Mouse (Mus musculus) layer of hippocampus, adult 2 months (tissue): ENCODE measurements around the gene Mblac1. TPM values are rescaled to one million over a fixed set of nuclear protein-coding genes. Genes with fewer than 3 reads are reported as not detected.

Experiments used
- DNase-seq, 2 experiments: peaks; one replicate each; pipeline ENCODE4 v3.0.0; 2022; ENCODE audit warnings: low spot score in 2 of 2
- H3K27ac ChIP-seq: fragments of 200-600 bp; 2 replicates; pipeline ENCODE4 v1.8.1; 2022
- H3K4me3 ChIP-seq: fragments of 200-600 bp; 2 replicates; pipeline ENCODE4 v1.8.1; 2022; ENCODE audit warnings: mild to moderate bottlenecking
- CTCF ChIP-seq: fragments of 200-600 bp; conservative IDR thresholded peaks from 2 replicates; pipeline ENCODE4 v1.8.1; 2022; ENCODE audit warnings: antibody characterized with exemption, mild to moderate bottlenecking, moderate library complexity
- microRNA-seq, 2 experiments: library from miRNA; unstranded; fragments of <30 nt; microRNA quantifications; one replicate each; pipeline ENCODE4 v1.2.0; 2021
- total RNA-seq, 2 experiments: library from RNA; stranded (reverse); gene quantifications; 2 replicates each; pipeline ENCODE4 v1.2.3; 2021

The Mblac1 gene
- total RNA-seq, 2 experiments from 2014 or later = 8.2 to 8.4 TPM

DNA sequence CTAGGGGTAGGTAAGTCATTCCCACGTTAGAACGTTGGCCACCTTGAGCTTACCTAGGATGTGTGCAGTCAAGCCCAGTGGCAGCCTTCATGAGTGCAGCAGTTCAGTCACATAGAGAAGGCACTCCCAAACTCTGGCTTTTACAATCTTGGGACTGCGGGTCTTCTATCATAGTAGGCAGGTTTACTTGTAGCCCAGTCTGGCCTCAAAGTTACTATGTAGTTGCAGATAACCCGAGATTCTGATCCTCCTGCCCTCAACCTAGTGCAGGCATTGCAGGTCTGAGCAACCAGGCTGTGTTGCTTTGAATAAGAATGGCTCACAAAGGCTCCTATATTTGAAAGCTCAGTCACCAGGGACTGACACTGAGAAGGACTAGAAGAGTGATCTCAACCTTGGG, 32.4 kb downstream of the Mblac1 start:
- TF ChIP-seq CTCF = no peak
- Histone ChIP-seq H3K27ac (no peak overlapping the region), H3K4me3 (no peak overlapping the region)
- DNase-seq = no peak

DNA sequence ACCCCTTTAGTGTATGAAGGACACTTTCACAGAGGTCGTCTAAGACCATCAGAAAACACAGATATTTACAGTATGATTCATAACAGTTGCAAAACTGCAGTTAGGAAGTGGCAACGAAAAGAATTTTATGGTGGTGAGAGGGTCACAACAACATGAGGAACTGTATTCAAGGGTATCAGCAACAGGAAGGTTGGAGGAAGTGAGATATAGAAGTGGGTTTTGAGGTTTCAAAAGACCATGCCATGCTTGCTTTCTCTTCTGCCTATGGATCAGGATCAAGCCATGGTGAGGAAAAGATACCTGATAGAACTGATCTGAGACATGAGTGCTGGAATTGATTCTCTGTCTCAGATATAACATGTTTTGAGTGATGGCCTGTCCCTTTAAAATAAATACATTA, 33.3 kb downstream of the Mblac1 start:
- no peak for DNase-seq
- Histone ChIP-seq H3K27ac (no peak overlapping the region), H3K4me3 (no peak overlapping the region)
- no peak for TF ChIP-seq CTCF

DNA sequence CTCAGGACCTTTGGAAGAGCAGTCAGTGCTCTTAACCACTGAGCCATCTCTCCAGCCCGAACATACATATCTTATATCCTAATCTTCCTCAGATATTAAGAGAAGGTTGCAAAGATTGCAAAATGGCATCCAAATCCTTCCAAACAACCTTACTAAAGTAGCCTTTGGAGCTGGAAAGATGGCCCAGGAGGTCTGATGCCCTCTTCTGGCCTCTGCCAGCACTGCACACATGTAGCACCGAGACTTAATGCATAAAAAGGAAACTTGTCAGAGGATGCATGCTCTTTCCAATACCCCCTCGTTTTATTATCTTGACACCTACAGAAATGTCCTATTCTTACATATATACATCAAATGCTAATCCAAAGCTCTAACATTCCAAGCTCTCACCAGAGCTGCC, 33.9 kb downstream of the Mblac1 start:
- TF ChIP-seq CTCF = peak; percentile 74
- Histone ChIP-seq H3K27ac (no peak overlapping the region), H3K4me3 (no peak overlapping the region)
- no peak for DNase-seq

DNA sequence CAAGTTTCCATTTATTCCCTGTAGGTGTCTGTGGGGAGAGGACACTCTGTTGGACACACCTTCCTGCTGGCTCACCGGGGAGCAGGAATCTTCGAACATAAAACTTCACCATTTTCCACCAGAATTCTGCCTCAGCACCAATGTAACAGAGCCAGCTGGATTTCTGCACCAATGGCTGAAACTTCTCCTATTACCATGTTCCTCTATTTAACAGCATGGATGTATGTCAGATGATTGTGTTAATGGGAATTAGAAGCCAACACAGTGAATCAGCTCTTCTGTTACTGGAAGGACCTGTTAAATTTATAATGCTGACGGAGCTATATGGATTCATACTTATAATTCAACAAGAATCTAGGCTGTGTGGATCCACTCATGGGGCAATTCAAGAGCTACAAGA, 35.4 kb downstream of the Mblac1 start:
- H3K27ac ChIP-seq = no peak overlapping the region
- DNase-seq = no peak
- TF ChIP-seq CTCF = no peak
- H3K4me3 ChIP-seq = no peak overlapping the region

DNA sequence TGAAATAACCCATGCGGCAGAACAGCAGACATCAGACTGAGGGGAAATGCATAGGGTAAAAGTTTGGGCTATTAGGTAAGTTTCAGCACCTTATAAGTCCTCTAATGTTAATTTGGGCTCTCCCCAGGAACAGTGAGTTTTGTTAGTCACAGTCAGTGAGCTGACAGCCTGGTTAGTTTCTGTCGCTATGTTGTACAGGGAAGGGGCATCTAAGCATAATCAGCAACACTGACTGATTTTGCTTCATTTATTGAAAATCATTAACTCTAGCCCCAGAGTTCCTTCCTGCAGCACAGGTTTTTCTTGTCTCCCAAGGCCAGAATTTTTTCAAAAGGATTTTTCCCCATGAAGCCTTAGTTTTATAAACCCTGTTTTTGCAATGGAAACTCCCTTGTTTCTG, 39.7 kb downstream of the Mblac1 start:
- H3K27ac ChIP-seq = no peak overlapping the region
- no peak for TF ChIP-seq CTCF
- no peak for DNase-seq
- no peak overlapping the region for H3K4me3 ChIP-seq

DNA sequence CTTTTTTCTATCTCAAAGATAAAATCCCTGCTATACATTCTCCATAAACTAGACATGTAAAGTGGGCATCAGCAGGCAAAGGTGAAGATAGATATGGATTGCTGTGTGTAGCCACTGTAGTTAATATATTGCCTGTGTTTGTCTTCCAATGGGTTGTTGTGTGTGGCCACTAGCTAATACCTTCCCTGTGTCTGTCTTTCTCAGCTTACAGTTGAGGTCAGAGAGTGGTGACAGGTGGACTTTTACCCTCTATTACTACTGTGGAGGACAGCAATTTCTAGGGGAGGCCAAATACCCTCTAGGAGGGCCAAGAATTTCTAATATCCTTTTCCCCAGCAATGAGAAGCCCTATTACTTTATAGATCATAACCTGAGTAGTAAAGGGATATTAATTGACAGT, 40.1 kb downstream of the Mblac1 start:
- Histone ChIP-seq H3K27ac (no peak overlapping the region), H3K4me3 (no peak overlapping the region)
- no peak for DNase-seq
- no peak for TF ChIP-seq CTCF

DNA sequence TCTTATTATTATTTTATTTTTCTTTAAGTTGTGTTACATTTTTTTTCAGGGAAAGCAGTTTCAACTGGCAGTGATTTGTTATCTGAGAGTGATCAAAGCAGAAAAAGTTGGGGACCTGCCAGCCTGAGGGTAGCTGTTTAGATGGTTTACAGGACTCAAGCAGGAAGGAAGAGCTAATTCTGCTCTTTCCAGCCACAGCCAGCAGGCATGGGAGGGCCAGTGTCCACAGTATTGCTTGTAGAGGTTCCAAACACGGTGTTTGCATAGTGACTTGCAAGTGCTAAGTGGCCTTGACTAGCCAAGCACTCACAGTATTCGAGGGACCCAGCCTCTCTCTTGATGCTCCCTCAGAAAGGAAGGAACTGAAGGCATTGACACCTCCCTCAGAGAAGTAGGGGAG, 47.4 kb downstream of the Mblac1 start:
- DNase-seq = no peak
- Histone ChIP-seq H3K27ac (no peak overlapping the region), H3K4me3 (no peak overlapping the region)
- no peak for TF ChIP-seq CTCF

Small RNAs within 50 kb of the gene (microRNA-seq; reads per million reads assigned to microRNA genes)
- 463 to 542 reads per million in 2 experiments for gene Mir106b
- 59.8 to 60.4 reads per million in 2 experiments for gene Mir25
- 1,438 to 1,475 reads per million in 2 experiments for gene Mir93

Other genes starting within 250 kb of the Mblac1 start
- 10 to 100 TPM; 23.1 to 24.3 TPM for gene Gjc3, start 231.2 kb upstream of the Mblac1 start, total RNA-seq
- not detected for gene Azgp1, start 212.8 kb upstream of the Mblac1 start, total RNA-seq
- gene Smok3a, start 173.1 kb upstream of the Mblac1 start, total RNA-seq = not detected
- not detected for gene Smok3b, start 172.9 kb upstream of the Mblac1 start, total RNA-seq
- gene Smok3c, start 141.1 kb upstream of the Mblac1 start, total RNA-seq = not detected
- gene Zkscan1, start 109.2 kb upstream of the Mblac1 start, total RNA-seq = 10 to 100 TPM; 39.7 to 42.3 TPM
- gene Zscan21, start 77.4 kb upstream of the Mblac1 start, total RNA-seq = 10 to 100 TPM; 13.7 to 16.2 TPM
- 10 to 100 TPM; 13.4 to 14.6 TPM for gene Zfp113, start 38.6 kb upstream of the Mblac1 start, total RNA-seq
- gene Cops6, start 33.2 kb upstream of the Mblac1 start, total RNA-seq = 100 to 1,000 TPM; 141 to 145 TPM
- 10 to 100 TPM; 25.6 to 26.2 TPM for gene Ap4m1, start 22.3 kb upstream of the Mblac1 start, total RNA-seq
- 10 to 100 TPM; 18.6 to 18.8 TPM for gene Mcm7, start 21.9 kb upstream of the Mblac1 start, total RNA-seq
- gene Taf6, start 6.9 kb upstream of the Mblac1 start, total RNA-seq = 10 to 100 TPM; 42.0 to 42.2 TPM
- 10 to 100 TPM; 13.4 to 16.5 TPM for gene Cnpy4, start 6.8 kb upstream of the Mblac1 start, total RNA-seq
- gene Nxpe5, start 31.6 kb downstream of the Mblac1 start, total RNA-seq = not detected
- gene Lamtor4, start 61.2 kb downstream of the Mblac1 start, total RNA-seq = 10 to 100 TPM; 60.0 to 60.9 TPM
- 10 to 100 TPM; 68.1 to 77.0 TPM for gene BC037034, start 69.7 kb downstream of the Mblac1 start, total RNA-seq
- gene Gal3st4, start 78.5 kb downstream of the Mblac1 start, total RNA-seq = 1 to 10 TPM; 3.2 to 3.7 TPM
- gene Gm43720, start 85.6 kb downstream of the Mblac1 start, total RNA-seq = under 1 TPM in 1 of 2 experiments, not detected in 1; 0.12 TPM
- gene Gpc2, start 85.7 kb downstream of the Mblac1 start, total RNA-seq = 1 to 10 TPM; 2.4 to 2.5 TPM
- under 1 TPM; 0.44 to 0.79 TPM for gene Stag3, start 85.9 kb downstream of the Mblac1 start, total RNA-seq
- gene Pvrig, start 147.6 kb downstream of the Mblac1 start, total RNA-seq = not detected
- 10 to 100 TPM; 22.6 to 26.7 TPM for gene Zfp157, start 247.2 kb downstream of the Mblac1 start, total RNA-seq